Mouse (Mus musculus): Measurements from ENCODE around the gene Mpzl1.
A peak's percentile ranks its signal among the peaks of the same experiment; 100 is the strongest.

The Mpzl1 gene

DNA sequence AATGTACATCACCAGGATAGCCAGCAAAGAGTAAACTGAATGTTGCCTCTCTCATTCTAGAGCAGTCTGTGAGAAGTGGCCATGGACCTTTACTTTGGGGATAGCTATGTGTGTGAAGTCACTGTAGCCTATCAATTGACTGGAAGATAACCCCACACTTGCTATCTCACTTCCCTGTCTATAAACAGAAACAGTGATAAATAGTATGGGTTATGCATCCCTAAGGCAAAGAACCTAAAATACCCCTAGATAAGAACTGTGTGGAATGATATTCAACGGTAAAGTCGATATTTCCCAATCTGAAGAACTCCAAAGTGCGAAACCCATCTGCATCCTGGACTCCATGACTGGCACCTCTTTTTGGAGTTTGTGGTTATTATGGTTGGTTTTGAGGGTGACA, 53.1 kb downstream of the Mpzl1 start:
- no peak for DNase-seq (ENCODE audit: low spot score in 2 of 2)

DNA sequence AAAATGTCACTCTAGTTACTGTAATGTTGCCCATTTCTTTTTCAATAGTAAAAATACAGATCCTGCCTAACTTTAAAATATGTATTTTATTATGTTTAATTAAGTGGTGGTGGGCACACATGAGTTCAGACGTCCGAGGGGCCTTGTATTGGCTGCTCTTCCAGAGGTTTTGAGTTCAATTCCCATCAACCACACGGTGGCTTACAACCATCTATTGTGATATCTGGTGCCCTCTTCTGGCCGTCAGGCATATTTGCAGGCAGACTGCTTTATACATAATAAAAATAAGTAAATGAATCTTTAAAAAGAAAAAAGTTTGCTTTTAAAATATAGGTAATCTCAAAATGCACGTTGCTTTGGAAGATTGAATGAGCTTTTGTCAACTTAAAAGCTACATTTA, 55.0 kb downstream of the Mpzl1 start:
- no peak for DNase-seq (ENCODE audit: low spot score in 2 of 2)

DNA sequence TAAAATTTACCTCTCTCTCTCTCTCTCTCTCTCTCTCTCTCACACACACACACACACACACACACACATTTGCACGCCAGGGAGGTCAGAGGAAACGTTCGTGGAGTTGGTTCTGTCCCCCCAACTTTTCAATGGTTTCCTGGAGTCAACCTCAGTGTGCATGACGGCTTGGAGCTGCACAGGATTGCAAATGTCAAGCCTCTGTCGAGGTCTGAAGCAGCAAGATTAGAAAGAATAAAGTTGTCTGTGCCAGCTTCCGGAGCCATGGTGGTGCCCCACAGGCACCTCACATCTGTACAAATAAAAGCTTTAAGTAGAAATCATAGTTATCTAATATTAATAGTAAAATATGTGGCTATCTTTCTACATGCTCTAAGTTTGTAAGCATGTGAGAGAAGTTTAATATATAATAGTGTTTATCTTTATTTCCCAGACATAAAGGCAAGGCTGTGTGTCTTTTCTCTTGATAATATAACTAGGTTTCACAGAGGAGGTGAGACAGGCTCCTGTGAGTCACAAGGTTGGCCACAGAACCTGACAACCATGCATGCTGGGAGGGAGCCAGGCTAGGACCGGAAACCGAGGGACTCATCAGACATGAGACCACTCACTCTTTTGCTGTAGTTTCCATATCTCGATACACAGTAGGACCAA, 57.8 kb downstream of the Mpzl1 start:
- DNase-seq (ENCODE audit: low spot score in 2 of 2), result no peak

DNA sequence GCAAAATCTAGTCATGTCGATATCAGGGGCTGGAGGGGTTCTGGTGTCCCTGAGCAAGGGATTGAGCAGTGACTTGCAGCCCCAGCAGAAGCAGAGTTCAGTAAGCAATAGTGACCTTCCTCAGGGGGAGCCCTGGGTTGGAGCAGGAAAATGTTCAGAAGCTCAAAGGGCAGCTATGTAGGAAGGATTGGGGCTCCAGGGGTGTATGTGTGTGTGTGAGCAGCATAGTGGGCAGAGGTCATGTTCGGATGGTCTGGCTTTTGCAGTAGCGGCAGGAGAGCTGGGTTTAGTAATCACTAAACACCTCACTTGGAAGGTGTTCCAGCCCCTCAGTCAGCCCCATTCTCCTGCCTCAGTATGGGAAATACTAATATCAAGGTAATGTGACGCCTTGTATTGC, 58.3 kb downstream of the Mpzl1 start:
- DNase-seq (ENCODE audit: low spot score in 2 of 2), result no peak

DNA sequence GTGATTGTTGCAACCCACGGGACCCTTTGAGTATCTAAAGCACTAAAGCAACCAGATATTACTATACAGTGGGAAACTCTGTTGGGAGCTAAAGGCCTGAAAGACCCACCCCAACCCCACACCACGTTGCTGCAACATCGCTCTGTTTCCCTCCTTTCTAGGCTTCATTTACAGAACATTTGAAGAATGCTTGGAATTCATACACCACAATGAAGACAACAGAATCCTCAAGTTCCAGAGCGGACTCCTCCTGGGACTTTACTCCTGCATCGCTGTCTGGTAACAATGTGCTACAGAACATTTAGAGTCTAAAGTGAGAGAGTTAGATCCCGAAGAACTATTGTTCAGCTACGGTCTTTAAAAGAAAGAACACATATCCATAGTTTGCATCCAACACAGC, 66.9 kb downstream of the Mpzl1 start:
- DNase-seq (ENCODE audit: low spot score in 2 of 2), result no peak

DNA sequence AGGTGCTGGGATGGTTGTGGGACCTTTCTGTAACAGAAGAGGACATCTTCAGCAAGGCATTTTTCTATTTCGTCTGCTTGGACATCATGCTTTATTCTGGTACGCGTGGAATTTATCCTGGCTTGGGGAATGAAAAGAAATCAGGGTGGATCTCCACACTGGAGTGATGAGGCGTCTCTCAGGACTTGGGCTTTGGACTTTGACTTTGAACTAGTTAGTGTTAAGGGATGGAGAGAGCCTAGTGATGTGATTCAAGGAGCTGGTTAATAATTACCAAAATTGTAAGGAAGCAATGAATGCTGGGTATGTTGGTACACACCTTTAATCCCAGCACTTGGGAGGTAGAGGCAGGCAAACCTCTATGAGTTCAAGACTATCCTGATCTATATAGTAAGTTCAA, 69.1 kb downstream of the Mpzl1 start:
- DNase-seq (ENCODE audit: low spot score in 2 of 2), result no peak

DNA sequence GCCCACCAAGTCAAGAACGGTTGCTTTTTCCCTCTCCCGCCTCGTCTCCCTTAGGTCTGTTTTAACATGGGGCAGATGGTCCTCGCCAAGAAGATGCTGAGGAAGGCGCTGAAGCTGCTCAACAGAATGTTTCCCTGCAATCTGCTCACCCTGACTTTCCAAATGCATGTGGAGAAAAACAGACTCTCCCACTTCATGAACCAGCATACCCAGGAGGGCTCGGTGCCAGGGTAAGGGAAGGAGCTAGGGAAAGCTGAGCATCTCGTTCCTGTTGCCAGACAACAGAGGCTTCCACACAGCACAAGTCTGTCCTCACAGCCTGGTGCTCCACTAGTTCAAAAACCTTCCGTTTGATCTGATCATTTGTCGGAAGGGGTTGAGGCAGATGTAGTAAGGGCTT, 75.3 kb downstream of the Mpzl1 start:
- DNase-seq (ENCODE audit: low spot score in 2 of 2), result peak; percentile 47 to 58

DNA sequence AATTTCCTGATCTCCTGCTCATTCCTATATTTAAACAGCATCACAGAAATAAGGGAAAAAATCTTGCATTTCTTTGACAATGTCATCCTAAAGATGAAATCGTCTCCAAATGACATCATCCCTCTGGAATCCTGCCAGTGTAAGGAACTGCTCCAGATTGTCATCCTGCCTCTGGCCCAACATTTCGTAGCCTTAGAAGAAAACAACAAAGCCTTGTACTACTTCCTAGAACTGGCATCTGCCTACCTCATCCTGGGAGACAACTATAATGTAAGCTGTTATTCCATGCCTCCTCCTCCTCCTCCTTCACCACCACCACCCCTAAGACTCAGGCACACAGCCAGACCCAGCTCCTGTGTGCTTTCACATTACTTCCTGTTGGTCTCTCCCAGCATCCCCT, 77.6 kb downstream of the Mpzl1 start:
- DNase-seq (ENCODE audit: low spot score in 2 of 2), result no peak

Measured in frontal cortex, postnatal 25 days (tissue).